Mouse (Mus musculus): Measurements from ENCODE around the gene Noc3l. TPM values are rescaled to one million over a fixed set of nuclear protein-coding genes. Genes with fewer than 3 reads are reported as not detected.
A peak's percentile ranks its signal among the peaks of the same experiment; 100 is the strongest.

The Noc3l gene
- polyA plus RNA-seq (2015; fragmentation: Nextera tagmentation; extraction: Ambion mirVana) = 4.7 and 4.8 TPM in 2 replicates

DNA sequence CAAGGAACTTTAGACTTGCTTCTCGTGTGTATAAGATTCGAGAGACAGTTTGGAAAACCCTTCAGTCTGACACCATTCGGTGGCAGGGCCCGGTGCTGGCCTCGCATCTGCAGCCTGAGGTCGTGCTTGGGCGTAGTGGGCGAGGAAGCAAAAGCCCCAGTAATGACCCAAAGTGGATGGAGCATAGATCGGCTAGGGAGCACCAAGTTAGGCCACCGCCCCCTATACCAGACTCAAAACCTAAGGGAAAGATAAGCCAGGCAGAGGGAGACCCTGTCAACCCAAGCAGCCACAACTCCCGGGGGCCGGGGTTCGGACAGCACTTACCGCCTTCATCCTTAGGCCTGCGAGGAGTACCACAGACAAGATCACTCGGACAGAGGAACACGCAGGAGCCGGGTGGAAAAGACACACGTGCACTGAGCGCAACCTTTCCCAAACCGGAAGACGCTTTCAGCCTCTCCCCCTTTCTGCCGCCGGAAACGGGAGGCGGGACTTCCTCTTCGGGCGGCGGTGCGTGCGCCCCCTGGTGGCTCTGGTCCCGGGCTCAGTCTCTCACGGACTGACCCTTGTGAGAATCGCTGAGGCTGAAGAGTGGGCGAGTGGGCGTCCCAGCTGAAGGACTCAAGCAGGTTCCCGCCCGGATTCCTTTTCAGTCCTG is at the start of gene Noc3l:
Gene Noc3l (minus strand): TSS at position 472 of the 661 bp plus-strand sequence.
- WGBS = under 1% methylated on average over 38 of the region's 38 CpGs
- Histone ChIP-seq H3K4me1 (peaks cover 19% of the 10 kb centered on the region), H3K4me3 (peak within 1 kb of the TSS; percentile 92), H3K4me2 (peak within 1 kb of the TSS; percentile 82), H3K36me3 (replicated peaks) (peaks cover 23% of the 10 kb centered on the region; the same call in 1 of the 2 replicates), H3K27me3 (replicated peaks) (no peaks in the 10 kb centered on the region), H3K9ac (peak within 1 kb of the TSS; percentile 76), H3K27ac (peak within 1 kb of the TSS; percentile 80), H3K9me3 (no peaks in the 10 kb centered on the region)
- peak; percentile 98 for ATAC-seq (replicated peaks)

DNA sequence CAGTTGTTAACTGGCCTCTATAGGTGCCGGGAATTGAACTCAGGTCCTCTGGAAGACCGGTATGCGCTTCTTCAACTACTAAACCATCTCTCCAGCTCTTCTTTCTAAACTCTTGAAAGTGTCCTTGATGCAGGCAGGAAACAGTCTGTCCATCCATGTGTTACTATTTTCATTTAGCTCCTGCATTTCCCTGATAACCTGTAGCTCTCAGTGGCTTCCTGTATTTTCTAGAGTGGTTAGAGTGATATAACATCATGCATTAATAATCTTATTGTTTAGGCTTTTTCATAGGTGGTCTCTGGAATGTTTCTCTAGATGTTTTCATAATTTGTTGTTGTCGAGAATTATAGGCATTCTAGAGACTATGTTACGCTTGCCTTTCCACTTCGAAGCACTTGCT is 43.5 kb upstream of the Noc3l start:
- Histone ChIP-seq H3K9ac (no peak overlapping the region), H3K27me3 (replicated peaks) (no peaks in the 10 kb centered on the region), H3K9me3 (no peaks in the 10 kb centered on the region), H3K4me1 (no peaks in the 10 kb centered on the region), H3K36me3 (replicated peaks) (no peaks in the 10 kb centered on the region; the same call in 1 of the 2 replicates), H3K4me3 (no peak overlapping the region), H3K4me2 (no peak overlapping the region), H3K27ac (no peak overlapping the region)
- 96% methylated on average over 6 of the region's 6 CpGs for WGBS
- no peak for ATAC-seq (replicated peaks)

DNA sequence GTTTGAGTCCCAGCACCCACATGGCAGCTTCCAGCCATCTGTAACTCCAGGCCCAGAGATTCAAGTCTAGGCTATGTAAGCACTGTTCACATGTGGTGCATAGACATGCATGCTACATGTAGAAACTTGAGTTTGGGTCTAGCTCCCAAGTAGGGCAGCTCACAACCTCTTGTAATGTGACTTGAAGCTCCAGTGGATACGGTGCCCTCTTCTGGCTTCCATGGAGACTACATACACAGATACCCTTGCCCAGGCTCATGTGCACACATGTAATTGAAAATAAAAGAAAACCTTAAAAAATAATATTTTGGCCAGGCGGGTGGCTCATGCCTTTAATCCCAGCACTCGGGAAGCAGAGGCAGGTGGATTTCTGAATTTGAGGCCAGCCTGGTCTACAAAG is 39.2 kb upstream of the Noc3l start:
- H3K9me3 ChIP-seq = no peaks in the 10 kb centered on the region
- no peaks in the 10 kb centered on the region for H3K27me3 ChIP-seq (replicated peaks)
- no peak overlapping the region for H3K27ac ChIP-seq
- 96% methylated on average over 3 of the region's 3 CpGs for WGBS
- H3K4me2 ChIP-seq = no peak overlapping the region
- no peaks in the 10 kb centered on the region for H3K4me1 ChIP-seq
- H3K9ac ChIP-seq = no peak overlapping the region
- no peak overlapping the region for H3K4me3 ChIP-seq
- no peak for ATAC-seq (replicated peaks)
- H3K36me3 ChIP-seq (replicated peaks) = no peaks in the 10 kb centered on the region

DNA sequence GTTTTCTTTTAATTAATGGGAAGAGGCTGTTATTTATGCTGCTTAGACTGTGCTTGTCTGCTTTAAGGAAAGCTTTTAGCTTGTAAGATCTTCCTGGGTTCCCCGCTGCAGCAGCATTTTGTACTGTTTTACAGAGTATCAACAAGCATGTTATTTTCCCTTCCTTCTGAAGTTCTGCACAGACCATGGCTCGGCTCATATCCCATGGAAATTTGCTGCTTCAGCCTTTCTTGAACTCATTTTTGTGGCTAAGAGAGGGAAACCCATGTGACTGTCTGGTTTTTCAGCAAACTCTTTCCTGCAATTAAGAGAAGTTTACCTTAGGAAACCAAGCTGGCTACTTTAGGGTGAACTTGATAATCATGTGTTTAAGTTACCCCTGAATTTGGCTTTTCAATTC is 27.3 kb upstream of the Noc3l start:
- H3K4me2 ChIP-seq = no peak overlapping the region
- WGBS = 88% methylated on average over 2 of the region's 2 CpGs
- H3K4me1 ChIP-seq = 0 out of 2 replicates have a peak, but pooled peaks cover 2% of the 10 kb centered on the region
- H3K9ac ChIP-seq = no peak overlapping the region
- H3K27ac ChIP-seq = no peak overlapping the region
- no peak for ATAC-seq (replicated peaks)
- no peak overlapping the region for H3K4me3 ChIP-seq
- H3K9me3 ChIP-seq = no peaks in the 10 kb centered on the region
- no peaks in the 10 kb centered on the region for H3K27me3 ChIP-seq (replicated peaks)
- H3K36me3 ChIP-seq (replicated peaks) = no peaks in the 10 kb centered on the region

- no peak overlapping the region for H3K4me2 ChIP-seq
- H3K9ac ChIP-seq = no peak overlapping the region
- no peak for ATAC-seq (replicated peaks)
- no peak overlapping the region for H3K4me3 ChIP-seq
- H3K27me3 ChIP-seq (replicated peaks) = no peaks in the 10 kb centered on the region
- H3K9me3 ChIP-seq = no peaks in the 10 kb centered on the region
- 61% methylated on average over 5 of the region's 5 CpGs for WGBS
- H3K36me3 ChIP-seq (replicated peaks) = no peaks in the 10 kb centered on the region
- no peak overlapping the region for H3K27ac ChIP-seq
- peaks cover 2% of the 10 kb centered on the region; the same call in 1 of the 2 replicates for H3K4me1 ChIP-seq
Observed at GRCm38 (mm10) chr19:38844817-38845216, 25.8 kb upstream of the Noc3l start.

GRCm38 (mm10) chr19:38837171-38837641 is 18.2 kb upstream of the Noc3l start:
- peak overlapping the region; percentile 50 for H3K4me2 ChIP-seq
- no peaks in the 10 kb centered on the region for H3K27me3 ChIP-seq (replicated peaks)
- peak overlapping the region; percentile 89 for H3K9ac ChIP-seq
- H3K9me3 ChIP-seq = no peaks in the 10 kb centered on the region
- no peaks in the 10 kb centered on the region for H3K36me3 ChIP-seq (replicated peaks)
- WGBS = under 1% methylated on average over 54 of the region's 54 CpGs
- peaks cover 20% of the 10 kb centered on the region for H3K4me1 ChIP-seq
- peak overlapping the region; percentile 93 for H3K27ac ChIP-seq
- peak overlapping the region; percentile 91 for H3K4me3 ChIP-seq
- peak; percentile 71 for ATAC-seq (replicated peaks)

DNA sequence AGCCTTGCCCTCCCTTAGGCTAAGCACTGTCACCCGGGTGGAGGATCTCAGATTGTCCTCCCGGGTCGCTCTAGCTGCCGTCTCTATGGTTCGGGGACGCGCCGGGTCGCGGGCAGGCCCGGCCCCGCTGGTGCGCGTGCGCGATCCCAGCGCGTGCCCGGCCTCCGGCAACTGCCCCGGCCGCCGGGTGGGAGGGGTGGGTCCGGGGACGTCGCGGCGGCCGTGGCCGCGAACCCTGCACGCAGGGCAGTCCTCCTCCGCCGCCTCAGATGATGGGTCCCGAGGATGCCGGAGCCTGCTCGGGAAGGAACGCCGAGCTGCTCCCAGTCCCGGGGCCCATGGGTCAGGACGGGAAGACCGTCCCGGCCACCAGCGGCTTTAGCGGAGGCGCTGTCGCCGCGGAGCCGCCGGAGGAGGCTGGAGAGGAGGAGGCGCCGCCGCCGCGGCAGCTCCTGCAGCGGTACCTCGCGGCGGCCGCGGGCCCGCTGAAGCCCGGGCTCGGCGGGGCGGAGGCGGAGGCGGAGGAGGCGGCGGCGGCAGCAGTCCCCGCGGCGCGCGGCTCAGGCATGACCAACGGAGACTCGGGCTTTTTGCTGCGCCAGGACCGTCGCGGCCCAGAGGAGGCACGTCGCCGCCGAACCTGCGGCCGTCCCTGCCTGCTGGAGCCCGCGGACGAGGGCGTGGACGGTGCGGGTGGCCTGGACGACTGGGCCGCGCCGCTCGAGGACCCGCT is 17.6 kb upstream of the Noc3l start, which contains the start of gene Tbc1d12:
Gene Tbc1d12 (plus strand): TSS at position 142 of the 733 bp plus-strand sequence.
- H3K36me3 ChIP-seq (replicated peaks) = no peaks in the 10 kb centered on the region
- H3K27ac ChIP-seq = peak within 1 kb of the TSS; percentile 93
- no peaks in the 10 kb centered on the region for H3K27me3 ChIP-seq (replicated peaks)
- 0% methylated on average over 75 of the region's 101 CpGs for WGBS
- H3K4me1 ChIP-seq = peaks cover 20% of the 10 kb centered on the region
- peak within 1 kb of the TSS; percentile 89 for H3K9ac ChIP-seq
- H3K9me3 ChIP-seq = no peaks in the 10 kb centered on the region
- peak; percentile 95 for ATAC-seq (replicated peaks)
- H3K4me2 ChIP-seq = peak within 1 kb of the TSS; percentile 50
- peak within 1 kb of the TSS; percentile 91 for H3K4me3 ChIP-seq

DNA sequence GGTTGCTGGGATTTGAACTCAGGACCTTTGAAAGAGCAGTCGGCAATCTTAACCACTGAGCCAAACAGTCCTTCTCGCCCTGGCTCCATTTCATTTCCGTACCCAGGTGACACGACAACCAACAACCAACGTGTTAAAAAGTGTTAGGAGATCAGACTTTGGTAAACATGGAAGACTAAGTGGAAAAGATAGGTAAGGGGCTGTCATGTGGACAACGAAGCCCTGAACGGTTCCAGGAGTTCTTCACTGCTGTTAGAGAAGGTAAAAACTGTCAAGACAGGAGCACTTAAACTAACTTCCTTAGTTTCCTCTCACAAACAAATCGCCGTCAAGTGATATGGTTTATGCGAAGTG is 17.0 kb upstream of the Noc3l start:
- no peak; the same call in 1 of the 2 replicates for ATAC-seq (replicated peaks)
- Histone ChIP-seq H3K9ac (peak overlapping the region; percentile 89), H3K4me2 (peak overlapping the region; percentile 50), H3K9me3 (no peaks in the 10 kb centered on the region), H3K36me3 (replicated peaks) (no peaks in the 10 kb centered on the region), H3K4me3 (peak overlapping the region; percentile 91), H3K4me1 (peaks cover 20% of the 10 kb centered on the region), H3K27me3 (replicated peaks) (no peaks in the 10 kb centered on the region), H3K27ac (peak overlapping the region; percentile 93)
- WGBS = 26% methylated on average over 10 of the region's 10 CpGs

DNA sequence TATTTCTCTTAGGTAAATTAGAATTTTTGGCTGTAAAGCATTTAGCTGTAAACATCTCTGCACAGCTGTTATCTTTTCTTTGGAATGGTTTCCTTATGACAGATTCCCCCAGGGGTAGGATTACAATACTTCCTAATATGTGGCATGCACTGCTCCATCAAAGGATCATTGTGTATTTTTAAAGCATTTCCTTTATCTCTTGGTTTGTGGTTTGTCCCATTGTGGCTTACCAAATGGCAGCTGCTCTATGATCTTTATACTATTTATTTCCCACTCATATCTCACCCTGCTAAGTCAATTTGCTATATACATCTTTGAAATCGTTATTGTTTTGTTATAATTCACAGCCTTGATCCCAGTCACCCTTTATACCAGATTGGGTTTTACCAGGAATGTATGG is 14.2 kb upstream of the Noc3l start:
- Histone ChIP-seq H3K4me1 (peaks cover 7% of the 10 kb centered on the region), H3K9me3 (no peaks in the 10 kb centered on the region), H3K27me3 (replicated peaks) (no peaks in the 10 kb centered on the region), H3K36me3 (replicated peaks) (no peaks in the 10 kb centered on the region), H3K4me2 (no peak overlapping the region), H3K9ac (no peak overlapping the region), H3K27ac (no peak overlapping the region), H3K4me3 (no peak overlapping the region)
- WGBS = 61% methylated on average over 1 of the region's 1 CpGs
- no peak for ATAC-seq (replicated peaks)

DNA sequence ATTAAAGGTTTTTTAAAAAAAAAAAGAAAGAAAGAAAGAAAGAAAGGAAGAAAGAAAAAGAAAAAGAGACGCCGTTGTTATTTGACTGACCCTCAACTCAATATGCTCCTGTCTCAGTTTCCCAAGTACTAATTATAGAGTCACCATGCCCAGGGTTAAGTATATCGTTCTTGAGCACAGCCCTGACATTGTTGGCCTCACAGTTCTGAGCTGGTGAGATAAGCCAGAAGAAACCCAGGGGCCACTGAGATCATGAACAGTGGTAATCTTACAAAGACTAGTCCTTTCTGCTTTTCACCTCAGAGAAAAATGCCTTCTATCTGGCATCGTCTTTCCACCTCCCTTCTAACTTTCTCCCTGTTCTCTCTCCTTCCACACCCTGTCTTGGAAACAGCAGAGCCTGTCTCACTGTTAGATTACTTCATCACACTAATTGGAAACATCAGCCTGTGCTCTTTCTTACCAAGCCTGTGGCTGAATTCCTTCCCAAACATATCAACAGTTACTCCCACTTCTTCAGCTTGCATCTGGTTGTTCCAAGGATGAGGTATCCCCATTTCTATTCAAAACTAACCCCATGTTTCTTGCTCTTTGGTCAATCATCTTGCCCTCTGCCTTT is 1.3 kb upstream of the Noc3l start:
- 94% methylated on average over 4 of the region's 4 CpGs for WGBS

GRCm38 (mm10) chr19:38819427-38819802 is 378 bp upstream of the Noc3l start:
- H3K4me1 ChIP-seq = peaks cover 19% of the 10 kb centered on the region
- ATAC-seq (replicated peaks) = peak; percentile 84
- H3K27me3 ChIP-seq (replicated peaks) = no peaks in the 10 kb centered on the region
- H3K27ac ChIP-seq = peak overlapping the region; percentile 80
- peaks cover 18% of the 10 kb centered on the region; the same call in 1 of the 2 replicates for H3K36me3 ChIP-seq (replicated peaks)
- peak overlapping the region; percentile 82 for H3K4me2 ChIP-seq
- H3K9ac ChIP-seq = peak overlapping the region; percentile 72
- 13% methylated on average over 16 of the region's 16 CpGs for WGBS
- H3K9me3 ChIP-seq = no peaks in the 10 kb centered on the region
- peak overlapping the region; percentile 92 for H3K4me3 ChIP-seq

More for the DNA sequence above, 1.3 kb upstream of the Noc3l start:
- H3K36me3 ChIP-seq (replicated peaks) = peaks cover 9% of the 10 kb centered on the region; the same call in 1 of the 2 replicates
- no peak overlapping the region for H3K9ac ChIP-seq
- no peak overlapping the region for H3K27ac ChIP-seq
- no peak for ATAC-seq (replicated peaks)
- peaks cover 19% of the 10 kb centered on the region for H3K4me1 ChIP-seq
- no peak overlapping the region for H3K4me2 ChIP-seq
- H3K9me3 ChIP-seq = no peaks in the 10 kb centered on the region
- H3K27me3 ChIP-seq (replicated peaks) = no peaks in the 10 kb centered on the region
- no peak overlapping the region for H3K4me3 ChIP-seq

- Histone ChIP-seq H3K4me1 (peaks cover 19% of the 10 kb centered on the region), H3K4me3 (peak overlapping the region; percentile 92), H3K4me2 (peak overlapping the region; percentile 82), H3K9ac (peak overlapping the region; percentile 76), H3K27ac (no peak overlapping the region), H3K36me3 (replicated peaks) (peaks cover 25% of the 10 kb centered on the region; the same call in 1 of the 2 replicates), H3K27me3 (replicated peaks) (no peaks in the 10 kb centered on the region), H3K9me3 (no peaks in the 10 kb centered on the region)
- 47% methylated on average over 8 of the region's 8 CpGs for WGBS
- no peak for ATAC-seq (replicated peaks)
Observed at GRCm38 (mm10) chr19:38818191-38818590, 846 bp downstream of the Noc3l start.

Data from midbrain, embryonic 15.5 days (tissue).